Mouse (Mus musculus): ENCODE results near the gene Cul5. TPM values are rescaled to one million over a fixed set of nuclear protein-coding genes. Genes with fewer than 3 reads are reported as not detected.

The Cul5 gene
- polyA plus RNA-seq, 1 experiment from 2014 or later = 28.3 TPM

Other genes with a start within 250 kb of the Cul5 start
- gene Atm, start 133.3 kb downstream of the Cul5 start, polyA plus RNA-seq (2014; fragmentation: Nextera tagmentation; extraction: Ambion mirVana) = 11.6 and 11.7 TPM in 2 replicates
- gene Npat, start 133.0 kb downstream of the Cul5 start, polyA plus RNA-seq (2014; fragmentation: Nextera tagmentation; extraction: Ambion mirVana) = 19.9 and 20.7 TPM in 2 replicates
- gene Acat1, start 59.6 kb downstream of the Cul5 start, polyA plus RNA-seq (2014; fragmentation: Nextera tagmentation; extraction: Ambion mirVana) = 63.3 and 71.8 TPM in 2 replicates
- gene Rab39, start 36.2 kb upstream of the Cul5 start, polyA plus RNA-seq (2014; fragmentation: Nextera tagmentation; extraction: Ambion mirVana) = 0.60 and 0.92 TPM in 2 replicates
- 0.92 and 1.4 TPM in 2 replicates for gene Slc35f2, start 101.5 kb upstream of the Cul5 start, polyA plus RNA-seq (2014; fragmentation: Nextera tagmentation; extraction: Ambion mirVana)
- gene Sln, start 180.2 kb upstream of the Cul5 start, polyA plus RNA-seq (2014; fragmentation: Nextera tagmentation; extraction: Ambion mirVana) = 0.40 and 0.45 TPM in 2 replicates